Comparison of ENCODE assay signal across 18 mouse cellular contexts in the genomic region with DNA sequence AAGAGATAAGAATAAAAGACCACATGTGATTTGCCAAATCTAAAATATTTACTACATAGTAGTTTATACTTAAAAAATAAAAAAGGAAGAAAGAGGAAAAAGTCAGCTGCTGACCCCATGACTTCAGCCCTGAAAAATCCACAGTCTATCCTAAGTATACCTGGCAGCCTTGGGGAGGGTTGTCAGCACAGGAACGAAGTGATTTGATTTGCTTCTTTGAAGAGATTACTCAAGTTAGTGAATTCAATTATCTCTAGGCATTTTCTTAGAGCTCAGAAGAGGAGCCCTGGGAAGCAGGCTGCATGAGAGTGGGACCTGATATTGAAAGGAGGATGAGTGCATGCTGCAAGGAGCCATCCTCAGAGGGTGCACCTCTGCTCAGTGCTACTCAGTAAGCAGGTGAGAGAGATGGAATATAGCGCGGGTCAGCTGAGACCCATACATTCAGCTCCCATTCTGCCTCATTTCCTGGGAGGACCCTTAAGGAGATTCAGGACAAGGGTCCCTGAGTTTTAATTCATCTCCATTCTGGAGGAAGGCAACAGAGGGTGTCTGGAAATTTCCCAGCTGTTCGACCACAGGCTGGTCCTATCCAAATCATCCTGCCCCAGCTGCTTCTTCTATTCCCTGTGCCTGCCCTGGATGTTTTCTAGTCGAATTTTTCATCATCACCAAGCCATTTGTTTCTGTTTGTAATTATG.
A peak's percentile ranks its signal among the peaks of the same experiment; 100 is the strongest.
DNase-seq lines count a peak whose midpoint lies in the region; ATAC-seq and TF ChIP-seq lines count a peak whose summit lies in the region.
"Had no signal": no experiment of that assay in that cellular context is flagged by ENCODE, and none has a peak within 500 bp of the region (broad histone marks: within the 10 kb centered on the region; RNA-seq: fewer than 3 reads in every experiment).

No protein-coding gene starts in this region.

- no peaks in the 10 kb centered on the region for H3K36me3 ChIP-seq in forebrain, embryonic 13.5 days (ENCODE audit: poor library complexity, severe bottlenecking)
- H3K36me3 ChIP-seq in forebrain, embryonic 12.5 days (replicated peaks), result no peaks in the 10 kb centered on the region
- H3K36me3 ChIP-seq in lung, embryonic 16.5 days (ENCODE audit: control insufficient read depth, insufficient read depth, low read length), result no peaks in the 10 kb centered on the region
- H3K36me3 ChIP-seq in midbrain, embryonic 16.5 days (ENCODE audit: control insufficient read depth, insufficient read depth, low read length), result no peaks in the 10 kb centered on the region
- H3K36me3 ChIP-seq: embryonic facial prominence, embryonic 13.5 days; heart, embryonic 10.5 days; midbrain, embryonic 12.5 days had no signal

- no peaks in the 10 kb centered on the region for H3K4me1 ChIP-seq in forebrain, embryonic 13.5 days
- no peaks in the 10 kb centered on the region for H3K4me1 ChIP-seq in forebrain, embryonic 12.5 days
- H3K4me1 ChIP-seq in lung, embryonic 16.5 days (replicated peaks; ENCODE audit: control insufficient read depth, insufficient read depth, low read length), result no peaks in the 10 kb centered on the region
- H3K4me1 ChIP-seq in midbrain, embryonic 16.5 days (ENCODE audit: control insufficient read depth, insufficient read depth, low read length), result peaks cover 4% of the 10 kb centered on the region; the same call in 1 of the 2 replicates
- H3K4me1 ChIP-seq: heart, embryonic 10.5 days; midbrain, embryonic 12.5 days had no signal

- no peak overlapping the region for H3K4me3 ChIP-seq in forebrain, embryonic 13.5 days
- H3K4me3 ChIP-seq in forebrain, embryonic 12.5 days (replicated peaks), result no peak overlapping the region
- H3K4me3 ChIP-seq in lung, embryonic 16.5 days (ENCODE audit: low read length), result no peak overlapping the region
- no peak overlapping the region for H3K4me3 ChIP-seq in midbrain, embryonic 16.5 days (ENCODE audit: low read depth, low read length)
- H3K4me3 ChIP-seq: embryonic facial prominence, embryonic 13.5 days; heart, embryonic 10.5 days; midbrain, embryonic 12.5 days had no signal

- no peaks in the 10 kb centered on the region for H3K27me3 ChIP-seq in forebrain, embryonic 13.5 days
- H3K27me3 ChIP-seq in forebrain, embryonic 12.5 days, result no peaks in the 10 kb centered on the region
- no peaks in the 10 kb centered on the region for H3K27me3 ChIP-seq in lung, embryonic 16.5 days (ENCODE audit: control insufficient read depth, insufficient read depth, low read depth, low read length)
- H3K27me3 ChIP-seq in midbrain, embryonic 16.5 days (ENCODE audit: control insufficient read depth, insufficient read depth, low read depth, low read length), result no peaks in the 10 kb centered on the region
- H3K27me3 ChIP-seq: embryonic facial prominence, embryonic 13.5 days; midbrain, embryonic 12.5 days had no signal

- peak; percentile 48; the same call in 1 of the 2 replicates for ATAC-seq in forebrain, embryonic 13.5 days
- ATAC-seq in forebrain, embryonic 12.5 days (ENCODE audit: low FRiP score), result no peak
- ATAC-seq in lung, embryonic 16.5 days (ENCODE audit: low read depth), result peak; percentile 45; the same call in 1 of the 2 replicates
- peak; percentile 70; the same call in 1 of the 2 replicates for ATAC-seq in midbrain, embryonic 16.5 days
- ATAC-seq in erythroblast, adult 5-6 weeks (replicated peaks; ENCODE audit: low FRiP score, poor library complexity, severe bottlenecking), result no peak
- ATAC-seq: intestine, embryonic 16.5 days had no signal

- no peak for TF ChIP-seq POLR2A in brain, embryonic 14.5 days (IDR thresholded peaks at IDR 0.05; ENCODE audit: borderline replicate concordance, extremely low read depth, insufficient read depth, insufficient read length, poor library complexity, severe bottlenecking)

- H3K9me3 ChIP-seq in forebrain, embryonic 13.5 days (replicated peaks), result no peaks in the 10 kb centered on the region
- H3K9me3 ChIP-seq in forebrain, embryonic 12.5 days, result no peaks in the 10 kb centered on the region
- H3K9me3 ChIP-seq in lung, embryonic 16.5 days (ENCODE audit: control insufficient read depth, low read length), result no peaks in the 10 kb centered on the region
- H3K9me3 ChIP-seq in midbrain, embryonic 16.5 days (replicated peaks; ENCODE audit: control insufficient read depth, low read length, poor library complexity, severe bottlenecking), result no peaks in the 10 kb centered on the region
- H3K9me3 ChIP-seq: embryonic facial prominence, embryonic 13.5 days; heart, embryonic 10.5 days; midbrain, embryonic 12.5 days had no signal

- 52% methylated on average over 5 of the region's 5 CpGs for WGBS in forebrain, embryonic 13.5 days
- WGBS in forebrain, embryonic 12.5 days, result 56% methylated on average over 5 of the region's 5 CpGs
- 46% methylated on average over 5 of the region's 5 CpGs for WGBS in lung, embryonic 16.5 days
- WGBS in midbrain, embryonic 16.5 days, result 53% methylated on average over 5 of the region's 5 CpGs

- H3K27ac ChIP-seq in forebrain, embryonic 13.5 days, result no peak overlapping the region
- no peak overlapping the region for H3K27ac ChIP-seq in forebrain, embryonic 12.5 days
- H3K27ac ChIP-seq in lung, embryonic 16.5 days (ENCODE audit: low read length), result no peak overlapping the region
- H3K27ac ChIP-seq in midbrain, embryonic 16.5 days (ENCODE audit: low read length), result peak overlapping the region; percentile 35; the same call in 1 of the 2 replicates
- H3K27ac ChIP-seq: embryonic facial prominence, embryonic 13.5 days; heart, embryonic 10.5 days; midbrain, embryonic 12.5 days had no signal

- TF ChIP-seq CTCF in brain, embryonic 14.5 days (IDR thresholded peaks at IDR 0.05; ENCODE audit: borderline replicate concordance, extremely low read depth, insufficient read depth, insufficient read length), result no peak

- H3K9ac ChIP-seq in forebrain, embryonic 13.5 days, result no peak overlapping the region
- H3K9ac ChIP-seq in forebrain, embryonic 12.5 days, result no peak overlapping the region
- no peak overlapping the region for H3K9ac ChIP-seq in lung, embryonic 16.5 days (ENCODE audit: low read length)
- no peak overlapping the region for H3K9ac ChIP-seq in midbrain, embryonic 16.5 days (ENCODE audit: low read depth, low read length)
- H3K9ac ChIP-seq: embryonic facial prominence, embryonic 13.5 days; midbrain, embryonic 12.5 days had no signal

- H3K4me2 ChIP-seq in forebrain, embryonic 13.5 days, result no peak overlapping the region
- H3K4me2 ChIP-seq in forebrain, embryonic 12.5 days, result no peak overlapping the region
- H3K4me2 ChIP-seq in lung, embryonic 16.5 days (ENCODE audit: low read depth, low read length), result no peak overlapping the region
- no peak overlapping the region for H3K4me2 ChIP-seq in midbrain, embryonic 16.5 days (ENCODE audit: low read length)
- H3K4me2 ChIP-seq: embryonic facial prominence, embryonic 13.5 days; midbrain, embryonic 12.5 days had no signal

- DNase-seq in lung, postnatal 36 days, result no peak
- peak; percentile 40 for DNase-seq in brain, embryonic 14.5 days (ENCODE audit: low read depth)
- DNase-seq in yolk sac, embryonic 10.5 days (ENCODE audit: low spot score), result no peak
- DNase-seq: adrenal gland, postnatal 14 days; cerebellum, adult 8-10 months; cerebellum, postnatal 36 days; embryo, embryonic 11 days; kidney, adult 9 months; kidney, postnatal 14 days had no signal

Comparison
In these comparisons a context has a peak if more than half of its experiments do, and no peak if none do; other contexts are left out.
1. ATAC-seq: peak in forebrain, embryonic 13.5 days (single experiment), lung, embryonic 16.5 days (single experiment) and midbrain, embryonic 16.5 days (single experiment); none in forebrain, embryonic 12.5 days (single experiment) and erythroblast, adult 5-6 weeks (single experiment).